Mouse (Mus musculus) limb, embryonic 10.5 days (tissue): ENCODE data around the gene Lta. TPM values are rescaled to one million over a fixed set of nuclear protein-coding genes. Genes with fewer than 3 reads are reported as not detected.
"Not testable (repeated sequence)": the region's sequence is repeated elsewhere in the genome, so short reads cannot be mapped to it uniquely, and the experiment has no call there.

Experiments used
- DNase-seq: peaks from one replicate; pipeline ENCODE4 v3.0.0-alpha.2; 2017; ENCODE audit warnings: low spot score
- H3K27ac ChIP-seq: fragments of 300-500 bp; sonication (generic); 2 replicates; pipeline ENCODE4 v1.5.1; 2016; ENCODE audit warnings: mild to moderate bottlenecking
- H3K27me3 ChIP-seq: fragments of 300-500 bp; sonication (generic); 2 replicates; pipeline ENCODE4 v1.6.1; 2016; ENCODE audit warnings: low read depth, mild to moderate bottlenecking; ENCODE audit not compliant: poor library complexity, severe bottlenecking
- H3K36me3 ChIP-seq: fragments of 300-500 bp; sonication (generic); 2 replicates; pipeline ENCODE4 v1.6.1; 2016; ENCODE audit warnings: mild to moderate bottlenecking, moderate library complexity
- H3K4me1 ChIP-seq: fragments of 300-500 bp; sonication (generic); 2 replicates; pipeline ENCODE4 v1.6.1; 2016
- H3K4me3 ChIP-seq: fragments of 300-500 bp; sonication (generic); 2 replicates; pipeline ENCODE4 v1.5.1; 2016; ENCODE audit warnings: mild to moderate bottlenecking, moderate library complexity
- H3K9me3 ChIP-seq: fragments of 300-500 bp; sonication (generic); replicated peaks from 2 replicates; pipeline ENCODE4 v1.6.1; 2016; ENCODE audit warnings: mild to moderate bottlenecking
- WGBS: fragments of 180-500 bp; shearing (Covaris S2); methylation state at CpG from one replicate; pipeline ENCODE4 v1.1.7; 2016; 5-methylcytosine and 5-hydroxymethylcytosine counted together
- polyA plus RNA-seq: library from polyadenylated mRNA; unstranded; fragments of >200 nt; fragmentation: Nextera tagmentation; extraction: Ambion mirVana; gene quantifications from 2 replicates; pipeline ENCODE4 v1.2.1, GENCODE M21; 2016

Gene Lta
- polyA plus RNA-seq, 1 experiment from 2014 or later: not detected

DNA sequence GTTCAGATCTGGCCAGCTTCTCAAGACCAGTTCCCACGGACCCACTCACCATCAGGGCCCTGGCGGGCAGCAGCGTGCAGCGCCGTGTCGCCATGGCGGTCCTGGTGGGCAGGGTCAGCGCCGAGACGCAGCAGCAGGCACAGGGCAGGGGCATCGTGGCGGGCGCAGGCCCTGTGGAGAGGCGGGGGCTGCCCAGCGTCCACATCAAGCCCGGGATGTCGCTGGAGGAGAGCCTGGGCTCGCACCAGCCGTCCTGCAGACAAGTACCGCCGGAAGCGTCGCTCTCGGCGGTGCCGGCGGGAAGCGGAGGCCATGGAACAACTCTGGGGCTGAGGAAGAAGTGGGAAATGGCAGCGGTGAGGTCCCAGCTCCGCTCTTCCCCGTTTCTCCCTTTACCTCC lies 29.8 kb upstream of the Lta start:
- H3K4me3 ChIP-seq: peak overlapping the region; percentile 66
- peak; percentile 79 for DNase-seq
- 7% methylated on average over 31 of the region's 31 CpGs for WGBS
- no peaks in the 10 kb centered on the region for H3K27me3 ChIP-seq
- H3K9me3 ChIP-seq: no peaks in the 10 kb centered on the region
- H3K27ac ChIP-seq: peak overlapping the region; percentile 96
- peaks cover 36% of the 10 kb centered on the region for H3K36me3 ChIP-seq
- peaks cover 31% of the 10 kb centered on the region for H3K4me1 ChIP-seq

GRCm38 (mm10) chr17:35234090-35234489 lies 28.9 kb upstream of the Lta start:
- DNase-seq, H3K27me3 ChIP-seq, H3K9me3 ChIP-seq: not testable (repeated sequence)
- H3K4me3 ChIP-seq: peak overlapping the region; percentile 66
- peak overlapping the region; percentile 96; the same call in 1 of the 2 replicates for H3K27ac ChIP-seq
- H3K4me1 ChIP-seq: peaks cover 31% of the 10 kb centered on the region
- 94% methylated on average over 7 of the region's 7 CpGs for WGBS
- peaks cover 44% of the 10 kb centered on the region for H3K36me3 ChIP-seq

DNA sequence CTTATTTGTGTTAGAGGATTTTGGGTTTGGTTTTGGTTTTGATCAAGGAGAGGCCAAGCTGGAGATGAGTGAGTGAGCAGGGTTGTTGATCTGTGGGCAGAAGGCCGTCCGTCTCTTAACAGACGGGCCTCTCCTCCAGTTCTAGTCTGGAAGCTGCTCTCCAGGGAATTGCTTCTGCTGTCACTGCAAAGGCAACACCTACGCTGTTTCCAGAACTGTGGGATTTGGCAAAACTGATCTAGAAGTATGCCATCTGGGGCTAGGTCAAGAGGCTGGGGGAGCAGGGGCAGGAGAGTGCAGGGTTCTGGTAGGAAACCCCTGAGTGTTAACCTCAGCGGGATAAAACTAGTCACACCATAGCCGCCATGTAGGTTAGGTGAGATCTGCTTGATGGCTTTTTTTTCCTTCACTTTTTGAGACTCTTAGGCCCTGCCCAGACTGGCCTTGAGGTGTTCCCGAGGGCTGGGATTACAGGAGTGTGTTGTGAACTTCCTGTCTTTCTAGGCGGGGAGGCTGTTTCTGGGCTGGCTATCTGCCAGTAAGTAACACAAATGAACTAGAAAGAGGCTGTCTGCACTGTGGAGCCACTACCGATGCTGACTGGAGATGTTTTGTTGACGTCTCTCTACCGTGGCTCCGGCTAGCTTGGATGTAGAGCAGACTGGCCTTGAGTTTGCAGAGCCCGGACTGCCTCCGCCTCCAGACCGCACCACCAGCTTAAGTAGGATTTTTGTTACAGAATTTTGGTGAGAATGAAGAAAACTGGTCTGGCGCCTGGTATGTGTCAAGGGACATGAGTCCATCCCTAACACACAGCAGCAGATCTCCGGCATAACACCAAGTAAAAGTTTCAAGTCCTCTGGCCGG lies 28.2 kb upstream of the Lta start, which contains the start of gene Atp6v1g2:
Gene Atp6v1g2 (plus strand): TSS at position 547 of the 867 bp plus-strand sequence.
- peaks cover 52% of the 10 kb centered on the region for H3K36me3 ChIP-seq
- H3K27ac ChIP-seq: peak within 1 kb of the TSS; percentile 96
- 88% methylated on average over 18 of the region's 18 CpGs for WGBS
- H3K9me3 ChIP-seq: no peaks in the 10 kb centered on the region
- no peak for DNase-seq
- H3K27me3 ChIP-seq: no peaks in the 10 kb centered on the region
- peaks cover 31% of the 10 kb centered on the region for H3K4me1 ChIP-seq
- H3K4me3 ChIP-seq: peak within 1 kb of the TSS; percentile 66

DNA sequence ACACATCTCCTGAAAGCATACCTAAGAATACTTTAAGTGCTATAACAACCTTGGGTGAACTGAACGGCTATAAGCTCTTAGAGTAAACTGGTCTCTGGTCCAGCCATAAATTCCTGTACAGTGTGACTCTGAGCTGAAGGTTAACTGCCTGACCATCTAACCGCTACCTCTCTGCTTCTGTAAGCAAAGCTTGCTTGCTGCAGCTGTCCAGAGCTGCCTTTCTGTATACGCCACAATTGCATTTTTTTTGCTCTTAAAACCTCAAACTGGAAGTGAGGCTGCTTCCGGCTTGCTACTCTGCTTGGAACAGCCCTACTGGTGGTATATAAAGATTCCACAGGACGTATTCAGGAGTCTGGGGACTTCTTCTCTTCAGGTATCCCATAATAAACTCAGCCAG lies 27.5 kb upstream of the Lta start:
- 90% methylated on average over 5 of the region's 5 CpGs for WGBS
- no peak for DNase-seq
- peaks cover 56% of the 10 kb centered on the region for H3K36me3 ChIP-seq
- no peak overlapping the region for H3K27ac ChIP-seq
- H3K4me1 ChIP-seq: peaks cover 31% of the 10 kb centered on the region
- H3K27me3 ChIP-seq: no peaks in the 10 kb centered on the region
- H3K4me3 ChIP-seq: no peak overlapping the region
- no peaks in the 10 kb centered on the region for H3K9me3 ChIP-seq

- peaks cover 61% of the 10 kb centered on the region for H3K36me3 ChIP-seq
- H3K27ac ChIP-seq: no peak overlapping the region
- peak; percentile 93 for DNase-seq
- no peaks in the 10 kb centered on the region for H3K9me3 ChIP-seq
- peaks cover 31% of the 10 kb centered on the region for H3K4me1 ChIP-seq
- H3K4me3 ChIP-seq: no peak overlapping the region
- no peaks in the 10 kb centered on the region for H3K27me3 ChIP-seq
- 14% methylated on average over 12 of the region's 12 CpGs for WGBS
Observed at GRCm38 (mm10) chr17:35232043-35232442, 26.9 kb upstream of the Lta start.

DNA sequence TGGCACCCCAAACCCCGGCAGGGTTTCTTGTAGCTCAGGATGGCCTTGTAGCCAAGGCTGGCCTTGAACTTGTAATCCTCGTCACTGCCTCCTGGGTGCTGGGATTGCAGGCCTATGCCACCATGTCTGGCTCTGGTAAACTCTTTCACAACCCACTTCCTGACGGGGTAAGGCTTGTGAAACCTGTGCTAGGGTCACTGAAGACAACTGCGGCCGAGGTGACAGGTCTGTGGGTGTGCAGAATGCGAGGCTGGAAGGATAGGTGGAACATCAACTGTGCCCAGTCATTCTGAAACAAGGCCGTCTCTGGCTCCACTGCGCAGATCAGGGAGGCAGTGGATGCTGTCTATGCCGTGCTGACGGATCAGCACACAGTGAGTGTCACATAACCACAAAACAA lies 25.9 kb upstream of the Lta start:
- no peak overlapping the region for H3K27ac ChIP-seq
- H3K4me1 ChIP-seq: peaks cover 24% of the 10 kb centered on the region
- 95% methylated on average over 10 of the region's 10 CpGs for WGBS
- H3K36me3 ChIP-seq: peaks cover 71% of the 10 kb centered on the region
- H3K27me3 ChIP-seq: no peaks in the 10 kb centered on the region
- DNase-seq: no peak
- no peaks in the 10 kb centered on the region for H3K9me3 ChIP-seq
- H3K4me3 ChIP-seq: no peak overlapping the region

DNA sequence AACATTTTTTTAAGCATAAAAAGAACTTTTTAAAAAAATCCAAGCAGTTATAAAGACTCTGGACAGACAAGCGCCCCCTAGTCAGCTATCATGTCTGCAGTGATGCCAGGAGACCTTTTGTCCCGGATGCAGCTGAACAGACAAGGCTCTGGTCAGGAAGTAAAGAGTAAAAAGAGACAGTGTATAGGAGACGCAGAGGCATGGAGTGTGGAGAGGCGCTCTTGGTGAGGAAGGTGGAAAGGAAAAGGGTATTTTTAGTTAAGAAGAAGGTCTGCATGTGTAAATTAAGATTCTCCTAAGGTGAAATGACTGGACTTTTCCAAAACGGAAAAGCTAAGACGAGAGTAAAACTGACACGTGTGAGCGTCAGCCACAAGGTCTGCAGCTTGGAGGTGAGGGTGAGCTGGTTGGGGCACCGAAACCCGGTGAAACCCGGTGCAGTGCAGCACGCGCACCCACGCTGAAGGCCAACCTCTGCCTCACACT lies 21.5 kb upstream of the Lta start:
- Histone ChIP-seq H3K27ac (no peak overlapping the region), H3K27me3 (no peaks in the 10 kb centered on the region), H3K36me3 (peaks cover 89% of the 10 kb centered on the region), H3K9me3 (no peaks in the 10 kb centered on the region), H3K4me3 (no peak overlapping the region), H3K4me1 (no peaks in the 10 kb centered on the region)
- no peak for DNase-seq
- WGBS: 88% methylated on average over 14 of the region's 14 CpGs

DNA sequence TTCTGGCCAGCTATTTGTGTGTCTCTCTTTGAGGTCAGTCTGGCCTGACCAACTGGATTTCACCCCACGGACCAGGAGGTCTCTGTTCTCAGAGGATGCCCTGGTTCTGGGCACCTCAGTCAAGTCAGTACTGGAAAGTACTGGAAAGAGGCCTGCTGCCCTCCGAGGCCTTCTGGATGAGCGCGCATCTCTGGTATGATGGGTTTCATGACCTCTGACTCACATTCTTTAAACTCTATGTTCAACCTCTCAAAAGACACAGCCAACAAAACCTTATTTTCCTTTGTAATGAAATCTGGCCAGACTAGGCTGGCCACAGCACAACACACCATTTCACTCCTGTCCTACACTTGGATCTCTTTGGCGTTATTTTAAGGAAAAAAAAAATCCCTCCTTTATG lies 20.3 kb upstream of the Lta start:
- DNase-seq: no peak
- no peak overlapping the region for H3K4me3 ChIP-seq
- WGBS: 97% methylated on average over 5 of the region's 5 CpGs
- no peaks in the 10 kb centered on the region for H3K27me3 ChIP-seq
- no peaks in the 10 kb centered on the region for H3K9me3 ChIP-seq
- H3K36me3 ChIP-seq: peaks cover 88% of the 10 kb centered on the region
- H3K4me1 ChIP-seq: 0 out of 2 replicates have a peak, but pooled peaks cover 2% of the 10 kb centered on the region
- H3K27ac ChIP-seq: no peak overlapping the region

GRCm38 (mm10) chr17:35224641-35225040 lies 19.5 kb upstream of the Lta start:
- 97% methylated on average over 4 of the region's 4 CpGs for WGBS
- H3K4me3 ChIP-seq: no peak overlapping the region
- no peaks in the 10 kb centered on the region for H3K27me3 ChIP-seq
- H3K9me3 ChIP-seq: no peaks in the 10 kb centered on the region
- H3K36me3 ChIP-seq: peaks cover 88% of the 10 kb centered on the region
- H3K27ac ChIP-seq: no peak overlapping the region
- H3K4me1 ChIP-seq: 0 out of 2 replicates have a peak, but pooled peaks cover 5% of the 10 kb centered on the region
- DNase-seq: no peak

GRCm38 (mm10) chr17:35222299-35222698 lies 17.1 kb upstream of the Lta start:
- Histone ChIP-seq H3K4me3 (no peak overlapping the region), H3K9me3 (no peaks in the 10 kb centered on the region), H3K4me1 (peaks cover 12% of the 10 kb centered on the region; the same call in 1 of the 2 replicates), H3K36me3 (peaks cover 74% of the 10 kb centered on the region), H3K27ac (no peak overlapping the region), H3K27me3 (no peaks in the 10 kb centered on the region)
- WGBS: 83% methylated on average over 6 of the region's 6 CpGs
- DNase-seq: no peak

- Histone ChIP-seq H3K27ac (0 out of 2 replicates have a peak within 1 kb of the TSS, but pooled peaks have one; percentile 12), H3K27me3 (no peaks in the 10 kb centered on the region), H3K4me3 (no peak within 1 kb of the TSS), H3K9me3 (no peaks in the 10 kb centered on the region), H3K36me3 (peaks cover 54% of the 10 kb centered on the region), H3K4me1 (peaks cover 12% of the 10 kb centered on the region; the same call in 1 of the 2 replicates)
- WGBS: 85% methylated on average over 28 of the region's 28 CpGs
- no peak for DNase-seq
Observed at GRCm38 (mm10) chr17:35220156-35220952, 15.2 kb upstream of the Lta start, which contains the start of gene Gm16181. Gene Gm16181, plus strand, starts transcription at chr17:35220834.

DNA sequence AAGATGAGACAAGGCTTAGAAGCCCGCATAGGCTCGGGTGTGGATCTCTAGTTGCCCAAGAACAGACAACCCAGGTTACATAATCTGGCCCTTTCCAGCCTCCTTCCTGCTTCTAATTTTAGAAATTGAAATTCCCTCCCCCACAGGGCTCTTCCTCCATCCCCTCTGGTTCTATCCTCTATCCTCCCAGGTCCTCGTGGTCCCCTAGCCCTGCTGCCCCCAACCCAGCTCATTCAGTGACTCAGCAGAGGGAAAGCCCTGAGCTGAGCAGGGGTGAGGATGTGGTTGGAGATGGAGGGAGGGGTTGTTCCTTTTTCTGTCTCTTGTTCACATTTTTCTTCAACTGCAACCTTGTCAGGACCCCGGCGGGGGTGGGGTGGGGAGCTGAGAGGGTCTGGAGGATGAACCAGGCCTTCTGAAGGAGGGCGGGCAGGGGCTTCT lies 14.5 kb upstream of the Lta start:
- Histone ChIP-seq H3K9me3 (no peaks in the 10 kb centered on the region), H3K27me3 (no peaks in the 10 kb centered on the region), H3K27ac (no peak overlapping the region), H3K4me1 (peaks cover 13% of the 10 kb centered on the region; the same call in 1 of the 2 replicates), H3K4me3 (no peak overlapping the region), H3K36me3 (peaks cover 47% of the 10 kb centered on the region)
- no peak for DNase-seq
- 86% methylated on average over 6 of the region's 6 CpGs for WGBS
